Mouse (Mus musculus) small intestine, adult 2 months (tissue): ENCODE measurements around the gene Gm9508.

Experiments
- CTCF ChIP-seq: fragments of 200-500 bp; IDR thresholded peaks from 2 replicates; pipeline ENCODE4 v1.5.1; 2012; ENCODE audit warnings: low read depth, mild to moderate bottlenecking, control low read depth, inconsistent platforms, low read length, moderate library complexity, mixed read lengths; ENCODE audit not compliant: insufficient replicate concordance, insufficient read length; ENCODE audit errors: extremely low read depth
- POLR2A ChIP-seq: fragments of 200-500 bp; IDR thresholded peaks from 2 replicates; pipeline ENCODE4 v1.6.1; 2012; ENCODE audit warnings: low read depth, mild to moderate bottlenecking, control low read depth, inconsistent platforms, low read length, moderate library complexity

DNA sequence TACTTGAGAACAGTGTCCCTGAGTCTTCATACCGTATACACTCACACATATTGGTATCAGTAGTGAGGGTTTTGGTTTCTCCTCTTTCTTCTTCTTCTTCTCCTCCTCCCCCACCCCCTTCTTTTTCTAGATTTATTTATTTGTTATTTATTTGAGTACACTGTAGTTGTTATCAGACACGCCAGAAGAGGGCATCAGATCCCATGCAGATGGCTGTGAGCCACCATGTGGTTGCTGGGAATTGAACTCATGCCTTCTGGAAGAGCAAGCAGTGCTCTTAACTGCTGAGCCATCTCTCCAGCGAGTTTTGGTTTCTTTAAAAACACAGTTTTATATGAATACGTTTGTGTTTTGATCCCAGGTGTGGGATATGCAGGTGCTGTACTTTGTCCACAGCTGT, 31.2 kb upstream of the Gm9508 start:
- TF ChIP-seq CTCF (no peak), POLR2A (no peak)
